Mouse (Mus musculus): ENCODE results near the gene Ankrd33b. TPM values are rescaled to one million over a fixed set of nuclear protein-coding genes. Genes with fewer than 3 reads are reported as not detected.

Ankrd33b gene
- total and polyA plus RNA-seq, 3 experiments, result 50.0 to 69.6 (median 60.3) TPM

GRCm38 (mm10) chr15:31245934-31246333 lies 121.6 kb downstream of the Ankrd33b start:
- peaks cover 0 to 75% of the 10 kb centered on the region in 2 experiments for H3K36me3 ChIP-seq (replicated peaks in 1 of 2; ENCODE audit: control insufficient read depth in 1 of 2, insufficient read depth in 1 of 2, low read length in 1 of 2)
- TF ChIP-seq NRF1 (IDR thresholded peaks at IDR 0.05; ENCODE audit: low read depth, low read length), result no peak
- no peak for TF ChIP-seq ZKSCAN1 (IDR thresholded peaks at IDR 0.05; ENCODE audit: borderline replicate concordance, low read depth, low read length)
- TF ChIP-seq MAZ (IDR thresholded peaks at IDR 0.05; ENCODE audit: low read depth, low read length), result no peak
- TF ChIP-seq MAFK (IDR thresholded peaks at IDR 0.05; ENCODE audit: insufficient replicate concordance, low read length), result no peak
- no peak for TF ChIP-seq MEF2A (IDR thresholded peaks at IDR 0.05; ENCODE audit: borderline replicate concordance, low read depth, low read length)
- no peak for TF ChIP-seq BHLHE40 (IDR thresholded peaks at IDR 0.05; ENCODE audit: low read depth, low read length)
- TF ChIP-seq USF1 (IDR thresholded peaks at IDR 0.05; ENCODE audit: low read depth, low read length), result no peak
- TF ChIP-seq USF2 (conservative IDR thresholded peaks at IDR 0.05; ENCODE audit: low read depth, low read length), result no peak
- no peak for TF ChIP-seq POLR2AphosphoS2 (IDR thresholded peaks at IDR 0.05; ENCODE audit: low read depth, low read length)
- no peak for TF ChIP-seq ZMIZ1 (IDR thresholded peaks at IDR 0.05; ENCODE audit: low read depth, low read length)
- no peak for TF ChIP-seq ELF1 (IDR thresholded peaks at IDR 0.05; ENCODE audit: low read depth, low read length)
- TF ChIP-seq GABPA (IDR thresholded peaks at IDR 0.05; ENCODE audit: insufficient replicate concordance, low read depth, low read length), result no peak
- no peak for TF ChIP-seq CHD2 (IDR thresholded peaks at IDR 0.05; ENCODE audit: low read length)
- TF ChIP-seq MYC (IDR thresholded peaks at IDR 0.05; ENCODE audit: low read depth, low read length), result no peak
- no peak for TF ChIP-seq ZC3H11A (IDR thresholded peaks at IDR 0.05; ENCODE audit: low read depth, low read length)
- no peak for TF ChIP-seq CTCF (conservative IDR thresholded peaks at IDR 0.05 in 1 of 2, IDR thresholded peaks at IDR 0.05 in 1 of 2; ENCODE audit: low read depth in 2 of 2, low read length in 2 of 2)
- no peak for TF ChIP-seq UBTF (IDR thresholded peaks at IDR 0.05; ENCODE audit: low read depth, low read length)
- TF ChIP-seq SMC3 (IDR thresholded peaks at IDR 0.05; ENCODE audit: low read depth, low read length), result no peak
- no peak for TF ChIP-seq E2F4 (IDR thresholded peaks at IDR 0.05; ENCODE audit: insufficient replicate concordance, low read depth, low read length)
- TF ChIP-seq TCF12 (IDR thresholded peaks at IDR 0.05; ENCODE audit: low read depth, low read length), result no peak
- no peaks in the 10 kb centered on the region for H3K27me3 ChIP-seq (replicated peaks)
- no peaks in the 10 kb centered on the region for H3K79me2 ChIP-seq (replicated peaks; ENCODE audit: control insufficient read depth, extremely low read depth, insufficient read depth, poor library complexity, severe bottlenecking)
- peaks cover 10% of the 10 kb centered on the region for H3K9me3 ChIP-seq (replicated peaks; ENCODE audit: low read length)
- dilution Hi-C loops (cut with MboI; ENCODE audit: extremely low pct_ligation_motif_present, extremely low pct_unique_long_range_greater_than_20kb, low sequenced_read_pairs) (no loop called here), in situ Hi-C loops (cut with MboI; ENCODE audit: low pct_ligation_motif_present, low pct_unique_long_range_greater_than_20kb, low sequenced_read_pairs) (loop anchor here (5.0 kb wide), 1 partner anchor 79 kb away; no protein-coding TSS in a partner anchor)
- H3K4me1 ChIP-seq (ENCODE audit: control insufficient read depth in 1 of 2, insufficient read depth in 2 of 2), result peaks cover 13 to 46% of the 10 kb centered on the region in 2 experiments
- H3K9ac ChIP-seq (ENCODE audit: insufficient read depth, low read depth), result no peak overlapping the region
- no peak overlapping the region for H3K4me3 ChIP-seq (replicated peaks in 1 of 3; ENCODE audit: low read depth in 2 of 3, low read length in 2 of 3, poor library complexity in 1 of 3)
- no peak overlapping the region for H3K27ac ChIP-seq (ENCODE audit: insufficient read depth, low read depth)
- DNase-seq (ENCODE audit: extremely low read depth), result no peak
- H3K4me2 ChIP-seq (ENCODE audit: insufficient read depth, low read depth, poor library complexity, severe bottlenecking), result no peak overlapping the region
